Mouse (Mus musculus): ENCODE results near the gene Gpsm3. TPM values are rescaled to one million over a fixed set of nuclear protein-coding genes. Genes with fewer than 3 reads are reported as not detected.

Gene Gpsm3
- polyA plus RNA-seq, 1 experiment from 2014 or later = 15.3 TPM

DNA sequence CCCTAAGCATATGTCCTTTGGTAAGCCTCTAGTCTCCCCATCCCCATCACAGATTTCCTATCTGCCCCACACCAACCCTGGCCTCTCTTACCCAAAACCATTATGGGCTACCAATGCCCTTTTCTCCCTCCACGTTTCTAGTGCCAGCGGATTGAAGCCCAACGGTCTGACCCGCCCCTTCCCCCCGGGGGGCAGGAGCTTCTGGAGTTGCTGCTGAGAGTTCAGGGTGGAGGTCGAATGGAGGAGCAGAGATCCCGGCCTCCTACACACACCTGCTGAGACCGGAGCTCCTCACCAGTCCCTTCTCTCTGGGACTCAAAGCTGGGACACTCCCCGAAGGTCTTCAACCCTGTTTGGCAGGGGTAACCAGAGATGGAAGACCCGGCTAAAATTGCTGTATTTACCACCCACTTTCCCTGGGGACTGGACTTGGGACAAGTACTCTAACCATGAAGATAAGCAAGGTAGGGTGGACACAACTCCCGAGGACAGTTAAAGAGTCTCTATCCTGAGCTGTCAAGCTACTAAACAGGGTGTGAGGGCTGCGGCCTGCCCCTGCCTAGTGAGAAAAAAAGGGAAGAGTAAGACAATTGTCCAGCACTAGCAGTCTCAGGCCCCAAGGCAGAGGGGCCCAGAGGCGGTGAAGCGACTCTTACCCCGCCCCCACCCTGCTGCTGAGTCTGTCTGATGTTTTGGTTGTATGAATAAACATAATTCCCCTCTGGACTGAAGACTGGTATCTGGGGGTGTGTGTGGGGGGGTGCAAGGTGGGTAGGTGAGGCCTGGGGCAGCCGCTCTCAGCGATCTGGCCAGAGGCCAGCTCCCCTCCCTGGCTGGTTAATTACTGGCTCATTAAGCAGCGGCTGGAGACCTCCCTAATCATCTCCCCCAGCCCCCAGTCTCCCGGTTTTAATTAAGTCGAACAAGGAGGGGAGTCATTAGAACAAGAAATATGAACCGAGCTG lies 1.7 kb downstream of the Gpsm3 start, which contains the start of gene Pbx2:
Gene Pbx2, plus strand, starts transcription at position 238 of the 965 bp plus-strand sequence.
- H3K9me3 ChIP-seq (replicated peaks; ENCODE audit: control insufficient read depth, low read length) = no peaks in the 10 kb centered on the region
- peak within 1 kb of the TSS; percentile 95 for H3K9ac ChIP-seq (ENCODE audit: low read depth, low read length)
- peaks cover 10% of the 10 kb centered on the region for H3K36me3 ChIP-seq (ENCODE audit: control insufficient read depth, insufficient read depth)
- H3K4me1 ChIP-seq (ENCODE audit: control insufficient read depth, low read depth, low read length) = peaks cover 65% of the 10 kb centered on the region
- peak within 1 kb of the TSS; percentile 100 for H3K4me2 ChIP-seq (ENCODE audit: low read depth, low read length)
- ATAC-seq (ENCODE audit: low read depth) = no peak
- peak within 1 kb of the TSS; percentile 83 for H3K4me3 ChIP-seq (ENCODE audit: low read depth, low read length)
- no peaks in the 10 kb centered on the region for H3K27me3 ChIP-seq (ENCODE audit: control insufficient read depth, insufficient read depth, low read depth, low read length)
- 5% methylated on average over 21 of the region's 21 CpGs for WGBS (ENCODE audit: insufficient replicate concordance)
- peak within 1 kb of the TSS; percentile 89 for H3K27ac ChIP-seq (ENCODE audit: low read length)

DNA sequence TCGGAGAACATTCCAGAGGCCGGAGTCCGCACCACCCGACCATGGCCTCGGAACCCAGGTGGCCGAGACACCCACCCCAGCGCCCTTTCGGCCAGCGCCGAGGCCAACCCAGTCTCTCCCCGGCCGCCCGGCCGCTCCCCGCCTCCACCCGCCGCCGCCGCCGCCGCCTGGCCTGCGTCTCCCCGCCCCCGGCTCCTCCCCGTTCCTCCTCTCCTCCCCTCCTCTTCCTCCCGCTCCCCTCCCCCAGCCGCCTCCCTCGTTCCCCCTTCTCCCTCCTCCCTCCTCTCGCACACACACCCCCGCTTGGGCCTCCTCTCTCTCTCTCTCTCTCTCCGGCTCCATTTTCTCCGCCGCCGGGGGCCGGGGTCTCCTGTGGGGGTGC lies 2.4 kb downstream of the Gpsm3 start:
- under 1% methylated on average over 21 of the region's 35 CpGs for WGBS (ENCODE audit: insufficient replicate concordance)
- Histone ChIP-seq H3K27ac (ENCODE audit: low read length) (peak overlapping the region; percentile 89), H3K4me2 (ENCODE audit: low read depth, low read length) (peak overlapping the region; percentile 100), H3K4me1 (ENCODE audit: control insufficient read depth, low read depth, low read length) (peaks cover 63% of the 10 kb centered on the region), H3K4me3 (ENCODE audit: low read depth, low read length) (peak overlapping the region; percentile 83), H3K9ac (ENCODE audit: low read depth, low read length) (peak overlapping the region; percentile 95), H3K9me3 (replicated peaks; ENCODE audit: control insufficient read depth, low read length) (no peaks in the 10 kb centered on the region), H3K27me3 (ENCODE audit: control insufficient read depth, insufficient read depth, low read depth, low read length) (no peaks in the 10 kb centered on the region), H3K36me3 (ENCODE audit: control insufficient read depth, insufficient read depth) (peaks cover 10% of the 10 kb centered on the region)
- peak; percentile 65 for ATAC-seq (ENCODE audit: low read depth)

DNA sequence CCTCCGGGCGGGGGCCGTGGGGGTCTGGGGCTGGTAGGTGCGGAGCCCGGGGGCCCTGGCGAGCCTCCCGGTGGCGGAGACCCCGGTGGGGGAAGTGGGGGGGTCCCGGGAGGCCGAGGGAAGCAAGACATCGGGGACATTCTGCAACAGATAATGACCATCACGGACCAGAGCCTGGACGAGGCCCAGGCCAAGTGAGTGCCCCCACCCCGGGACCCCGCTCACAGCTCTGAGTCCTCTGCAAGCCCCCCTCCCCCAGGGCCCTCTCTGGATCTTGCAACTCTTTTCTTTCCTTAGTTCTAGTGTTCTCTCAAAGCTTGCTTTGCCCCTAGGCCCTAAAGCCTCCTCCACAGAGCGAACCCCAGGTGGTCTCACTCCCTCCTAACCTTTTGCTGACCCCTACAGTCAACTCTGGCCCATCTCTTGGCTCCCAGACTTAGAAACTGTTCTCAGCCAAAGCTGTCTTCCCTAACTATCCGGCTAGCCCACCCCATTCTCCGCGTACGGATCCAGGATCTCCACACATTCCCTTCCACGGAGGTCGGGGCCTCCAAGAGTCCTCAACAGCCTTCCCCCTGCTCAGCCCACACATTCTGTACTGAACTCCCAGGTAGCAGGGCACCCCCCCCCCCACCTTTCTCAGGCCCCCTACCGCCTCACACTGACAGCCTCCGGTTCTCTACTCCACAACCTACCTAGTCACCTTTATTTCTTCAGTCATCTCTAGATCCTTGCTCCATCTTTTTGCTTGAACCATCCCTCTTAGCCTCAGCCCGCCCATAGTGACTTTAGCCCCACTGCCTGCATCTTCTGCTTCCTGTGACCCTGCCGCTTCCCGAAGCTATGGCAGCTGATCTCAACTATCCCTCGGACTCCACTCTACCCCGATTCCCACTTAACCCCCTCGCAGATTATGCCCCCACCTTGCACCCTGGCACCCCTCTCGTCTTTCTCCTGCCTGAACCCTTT lies 3.3 kb downstream of the Gpsm3 start:
- H3K4me1 ChIP-seq (ENCODE audit: control insufficient read depth, low read depth, low read length) = peaks cover 67% of the 10 kb centered on the region
- H3K4me3 ChIP-seq (ENCODE audit: low read depth, low read length) = peak overlapping the region; percentile 83
- peak overlapping the region; percentile 95 for H3K9ac ChIP-seq (ENCODE audit: low read depth, low read length)
- no peaks in the 10 kb centered on the region for H3K9me3 ChIP-seq (replicated peaks; ENCODE audit: control insufficient read depth, low read length)
- ATAC-seq (ENCODE audit: low read depth) = no peak; the same call in 1 of the 2 replicates
- 3% methylated on average over 31 of the region's 32 CpGs for WGBS (ENCODE audit: insufficient replicate concordance)
- no peaks in the 10 kb centered on the region for H3K27me3 ChIP-seq (ENCODE audit: control insufficient read depth, insufficient read depth, low read depth, low read length)
- H3K36me3 ChIP-seq (ENCODE audit: control insufficient read depth, insufficient read depth) = peaks cover 10% of the 10 kb centered on the region
- H3K27ac ChIP-seq (ENCODE audit: low read length) = peak overlapping the region; percentile 89
- H3K4me2 ChIP-seq (ENCODE audit: low read depth, low read length) = peak overlapping the region; percentile 100

DNA sequence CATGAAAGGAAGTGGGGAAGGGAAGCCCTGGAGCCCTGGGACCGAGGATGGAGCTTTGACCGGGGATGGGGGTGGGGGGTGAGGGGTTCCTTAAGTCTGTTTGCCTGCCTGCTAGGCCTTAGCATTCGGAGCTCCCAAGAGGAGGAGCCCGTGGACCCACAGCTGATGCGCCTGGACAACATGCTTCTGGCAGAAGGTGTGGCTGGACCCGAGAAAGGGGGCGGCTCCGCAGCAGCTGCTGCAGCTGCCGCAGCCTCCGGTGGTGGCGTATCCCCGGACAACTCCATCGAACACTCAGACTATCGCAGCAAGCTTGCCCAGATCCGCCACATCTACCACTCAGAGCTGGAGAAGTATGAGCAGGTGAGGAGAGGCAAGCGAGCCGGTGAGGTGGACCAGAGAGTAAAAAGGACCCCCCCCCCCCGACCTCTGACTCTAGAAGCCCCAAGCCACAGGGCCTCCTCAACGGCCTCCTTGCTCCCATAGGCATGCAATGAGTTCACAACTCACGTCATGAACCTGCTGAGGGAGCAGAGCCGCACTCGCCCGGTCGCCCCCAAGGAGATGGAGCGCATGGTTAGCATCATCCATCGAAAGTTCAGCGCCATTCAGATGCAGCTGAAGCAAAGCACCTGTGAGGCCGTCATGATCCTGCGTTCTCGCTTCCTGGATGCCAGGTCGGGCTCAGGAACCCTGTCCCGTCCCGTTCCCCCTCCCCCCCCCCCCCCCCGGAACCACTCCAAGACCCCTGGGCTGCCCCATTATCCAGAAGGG lies 4.3 kb downstream of the Gpsm3 start:
- 64% methylated on average over 34 of the region's 34 CpGs for WGBS (ENCODE audit: insufficient replicate concordance)
- peaks cover 56% of the 10 kb centered on the region for H3K4me1 ChIP-seq (ENCODE audit: control insufficient read depth, low read depth, low read length)

DNA sequence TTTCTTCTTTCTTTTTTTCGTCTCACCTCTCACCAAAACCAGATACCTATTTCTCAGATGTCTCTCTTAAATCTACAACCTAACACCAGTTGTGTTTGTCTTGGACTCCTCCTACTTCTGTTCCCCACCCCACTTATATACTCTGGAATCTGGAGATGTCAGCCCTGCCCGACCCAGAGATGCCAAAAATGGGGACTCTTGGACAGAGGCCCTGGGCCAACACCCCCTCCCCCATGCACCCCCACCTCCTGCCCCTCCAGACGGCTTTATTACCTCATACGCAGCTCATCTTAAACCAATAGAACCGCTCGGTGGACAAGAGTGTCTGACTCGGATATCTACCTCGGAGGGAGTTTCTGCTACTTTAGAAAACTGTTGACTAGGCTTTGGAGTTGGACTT lies 6.5 kb downstream of the Gpsm3 start:
- H3K4me3 ChIP-seq (ENCODE audit: low read depth, low read length) = no peak overlapping the region
- H3K27ac ChIP-seq (ENCODE audit: low read length) = no peak overlapping the region
- H3K36me3 ChIP-seq (ENCODE audit: control insufficient read depth, insufficient read depth) = peaks cover 19% of the 10 kb centered on the region
- WGBS (ENCODE audit: insufficient replicate concordance) = 66% methylated on average over 8 of the region's 8 CpGs
- no peak overlapping the region for H3K4me2 ChIP-seq (ENCODE audit: low read depth, low read length)
- H3K4me1 ChIP-seq (ENCODE audit: control insufficient read depth, low read depth, low read length) = peaks cover 41% of the 10 kb centered on the region
- no peak for ATAC-seq (ENCODE audit: low read depth)
- no peaks in the 10 kb centered on the region for H3K27me3 ChIP-seq (ENCODE audit: control insufficient read depth, insufficient read depth, low read depth, low read length)
- no peaks in the 10 kb centered on the region for H3K9me3 ChIP-seq (replicated peaks; ENCODE audit: control insufficient read depth, low read length)
- H3K9ac ChIP-seq (ENCODE audit: low read depth, low read length) = no peak overlapping the region

More for the DNA sequence above, 4.3 kb downstream of the Gpsm3 start:
- Histone ChIP-seq H3K27me3 (ENCODE audit: control insufficient read depth, insufficient read depth, low read depth, low read length) (no peaks in the 10 kb centered on the region), H3K27ac (ENCODE audit: low read length) (0 out of 2 replicates have a peak overlapping the region, but pooled peaks have one; percentile 34), H3K9ac (ENCODE audit: low read depth, low read length) (peak overlapping the region; percentile 95; the same call in 1 of the 2 replicates), H3K9me3 (replicated peaks; ENCODE audit: control insufficient read depth, low read length) (no peaks in the 10 kb centered on the region), H3K4me3 (ENCODE audit: low read depth, low read length) (peak overlapping the region; percentile 83), H3K4me2 (ENCODE audit: low read depth, low read length) (peak overlapping the region; percentile 100), H3K36me3 (ENCODE audit: control insufficient read depth, insufficient read depth) (peaks cover 10% of the 10 kb centered on the region)
- no peak for ATAC-seq (ENCODE audit: low read depth)

DNA sequence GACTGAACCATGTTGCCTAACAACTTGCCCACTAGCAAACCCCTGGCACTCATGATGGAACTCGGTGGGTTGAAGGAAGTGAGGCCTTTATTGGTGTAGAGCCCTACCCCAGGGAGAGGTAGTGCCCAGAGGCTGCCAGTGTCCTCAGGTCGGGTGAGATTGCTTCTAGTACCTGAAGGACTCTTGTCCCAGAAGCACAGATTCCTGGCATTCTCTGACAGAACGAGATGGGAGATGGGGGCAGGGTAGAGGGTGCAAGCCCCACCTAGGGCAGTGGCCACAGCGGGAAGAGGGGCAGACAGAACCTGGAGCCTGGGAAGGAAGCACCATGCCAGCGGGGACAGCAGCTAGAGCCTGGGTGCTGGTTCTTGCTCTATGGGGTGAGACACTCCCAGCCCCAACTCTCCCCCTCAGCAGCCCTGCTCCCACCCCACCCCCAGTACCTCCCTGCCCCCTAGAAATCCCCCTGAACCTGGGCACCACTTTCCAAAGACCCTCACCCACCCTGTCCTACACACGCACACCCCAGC lies 8.0 kb downstream of the Gpsm3 start, which contains the start of gene Ager:
Gene Ager, plus strand, starts transcription at position 297 of the 530 bp plus-strand sequence.
- WGBS (ENCODE audit: insufficient replicate concordance) = 26% methylated on average over 6 of the region's 6 CpGs
- no peak for ATAC-seq (ENCODE audit: low read depth)
- Histone ChIP-seq H3K27ac (ENCODE audit: low read length) (no peak within 1 kb of the TSS), H3K9me3 (replicated peaks; ENCODE audit: control insufficient read depth, low read length) (no peaks in the 10 kb centered on the region), H3K27me3 (ENCODE audit: control insufficient read depth, insufficient read depth, low read depth, low read length) (no peaks in the 10 kb centered on the region), H3K4me1 (ENCODE audit: control insufficient read depth, low read depth, low read length) (peaks cover 39% of the 10 kb centered on the region), H3K4me2 (ENCODE audit: low read depth, low read length) (no peak within 1 kb of the TSS), H3K36me3 (ENCODE audit: control insufficient read depth, insufficient read depth) (peaks cover 19% of the 10 kb centered on the region), H3K9ac (ENCODE audit: low read depth, low read length) (no peak within 1 kb of the TSS), H3K4me3 (ENCODE audit: low read depth, low read length) (no peak within 1 kb of the TSS)

DNA sequence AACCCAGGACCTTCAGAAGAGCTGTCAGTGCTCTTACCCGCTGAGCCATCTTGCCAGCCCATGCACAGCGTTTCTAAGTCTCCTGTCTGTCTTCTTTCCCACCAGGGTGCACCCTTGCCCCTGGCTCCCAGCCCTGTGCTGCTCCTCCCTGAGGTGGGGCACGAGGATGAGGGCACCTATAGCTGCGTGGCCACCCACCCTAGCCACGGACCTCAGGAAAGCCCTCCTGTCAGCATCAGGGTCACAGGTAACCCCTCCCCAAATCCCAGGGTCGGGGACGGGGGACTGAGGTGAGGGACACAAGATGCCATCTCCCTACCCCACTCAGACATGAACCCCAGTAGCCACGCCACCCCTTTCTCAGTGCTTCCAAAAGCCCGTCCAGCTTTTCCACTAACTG lies 10.3 kb downstream of the Gpsm3 start:
- 67% methylated on average over 9 of the region's 9 CpGs for WGBS (ENCODE audit: insufficient replicate concordance)
- peaks cover 16% of the 10 kb centered on the region for H3K36me3 ChIP-seq (ENCODE audit: control insufficient read depth, insufficient read depth)
- ATAC-seq (ENCODE audit: low read depth) = no peak
- no peaks in the 10 kb centered on the region for H3K9me3 ChIP-seq (replicated peaks; ENCODE audit: control insufficient read depth, low read length)
- no peak overlapping the region for H3K4me2 ChIP-seq (ENCODE audit: low read depth, low read length)
- H3K9ac ChIP-seq (ENCODE audit: low read depth, low read length) = no peak overlapping the region
- H3K27me3 ChIP-seq (ENCODE audit: control insufficient read depth, insufficient read depth, low read depth, low read length) = no peaks in the 10 kb centered on the region
- no peak overlapping the region for H3K27ac ChIP-seq (ENCODE audit: low read length)
- H3K4me1 ChIP-seq (ENCODE audit: control insufficient read depth, low read depth, low read length) = peaks cover 32% of the 10 kb centered on the region
- H3K4me3 ChIP-seq (ENCODE audit: low read depth, low read length) = no peak overlapping the region

DNA sequence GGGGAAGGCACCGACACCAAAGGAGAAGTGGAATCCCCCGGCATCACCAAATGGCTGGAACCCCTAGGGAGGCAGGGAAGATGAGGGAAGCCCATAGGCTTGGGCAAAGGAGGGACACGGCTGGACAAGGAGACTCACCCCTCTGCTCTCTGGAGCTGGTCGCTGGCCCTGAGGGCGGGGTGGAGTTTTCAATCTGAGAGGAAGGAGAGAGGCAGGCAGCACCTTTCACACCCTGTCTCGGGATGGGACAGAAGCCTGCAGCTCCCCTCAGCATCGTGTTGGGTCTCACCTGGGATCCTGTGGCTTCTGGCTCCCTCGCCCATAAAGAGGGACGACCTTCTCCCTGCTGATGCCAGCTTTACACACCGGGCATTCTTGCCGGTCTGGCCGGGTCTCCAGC lies 12.2 kb downstream of the Gpsm3 start:
- H3K4me1 ChIP-seq (ENCODE audit: control insufficient read depth, low read depth, low read length) = peaks cover 39% of the 10 kb centered on the region
- no peak for ATAC-seq (ENCODE audit: low read depth)
- no peak overlapping the region for H3K9ac ChIP-seq (ENCODE audit: low read depth, low read length)
- WGBS (ENCODE audit: insufficient replicate concordance) = 85% methylated on average over 12 of the region's 12 CpGs
- H3K9me3 ChIP-seq (replicated peaks; ENCODE audit: control insufficient read depth, low read length) = no peaks in the 10 kb centered on the region
- H3K27me3 ChIP-seq (ENCODE audit: control insufficient read depth, insufficient read depth, low read depth, low read length) = no peaks in the 10 kb centered on the region
- no peak overlapping the region for H3K4me3 ChIP-seq (ENCODE audit: low read depth, low read length)
- no peak overlapping the region for H3K4me2 ChIP-seq (ENCODE audit: low read depth, low read length)
- peaks cover 8% of the 10 kb centered on the region for H3K36me3 ChIP-seq (ENCODE audit: control insufficient read depth, insufficient read depth)
- H3K27ac ChIP-seq (ENCODE audit: low read length) = no peak overlapping the region
